Mouse (Mus musculus) thymus, adult 2 months (tissue): ENCODE measurements around the gene Coq10a. TPM values are rescaled to one million over a fixed set of nuclear protein-coding genes. Genes with fewer than 3 reads are reported as not detected.
A peak's percentile ranks its signal among the peaks of the same experiment; 100 is the strongest.

Experiments used
- DNase-seq: peaks from one replicate; pipeline ENCODE4 v3.0.0; 2021
- H3K27ac ChIP-seq: fragments of 200-500 bp; 2 replicates; pipeline ENCODE4 v1.5.1; 2012; ENCODE audit warnings: low read length, control low read depth; ENCODE audit not compliant: control insufficient read depth, insufficient read depth
- H3K27me3 ChIP-seq: fragments of 200-500 bp; 2 replicates; pipeline ENCODE4 v1.6.1; 2012; ENCODE audit warnings: mild to moderate bottlenecking, low read length, moderate library complexity, mixed read lengths; ENCODE audit not compliant: control insufficient read depth, insufficient read depth
- H3K36me3 ChIP-seq: fragments of 200-500 bp; 2 replicates; pipeline ENCODE4 v1.6.1; 2012; ENCODE audit warnings: mild to moderate bottlenecking, low read length, moderate library complexity; ENCODE audit not compliant: control insufficient read depth, insufficient read depth
- H3K4me1 ChIP-seq: fragments of 200-500 bp; replicated peaks from 2 replicates; pipeline ENCODE4 v1.6.1; 2012; ENCODE audit warnings: low read length; ENCODE audit not compliant: control insufficient read depth, insufficient read depth
- H3K4me3 ChIP-seq: fragments of 200-500 bp; 2 replicates; pipeline ENCODE4 v1.5.1; 2012; ENCODE audit warnings: mild to moderate bottlenecking, low read length, control low read depth, moderate library complexity; ENCODE audit not compliant: control insufficient read depth, insufficient read depth
- CTCF ChIP-seq: fragments of 200-500 bp; IDR thresholded peaks from 2 replicates; pipeline ENCODE4 v1.5.1; 2012; ENCODE audit warnings: mild to moderate bottlenecking, control low read depth, low read length, moderate library complexity, borderline replicate concordance; ENCODE audit not compliant: control insufficient read depth, poor library complexity, insufficient read depth; ENCODE audit errors: extremely low read depth
- POLR2A ChIP-seq: fragments of 200-500 bp; IDR thresholded peaks from 2 replicates; pipeline ENCODE4 v1.6.1; 2012; ENCODE audit warnings: mild to moderate bottlenecking, low read length, control low read depth, moderate library complexity; ENCODE audit not compliant: control insufficient read depth, poor library complexity, insufficient read depth; ENCODE audit errors: extremely low read depth
- WGBS: fragments of 180-500 bp; shearing (Covaris S2); methylation state at CpG from one replicate; pipeline ENCODE4 v1.1.7; 2018; 5-methylcytosine and 5-hydroxymethylcytosine counted together
- polyA plus RNA-seq: library from polyadenylated mRNA; depleted of rRNA; stranded (reverse); fragments of >200 nt; gene quantifications from 2 replicates; pipeline ENCODE4 v1.2.3, GENCODE M21; 2012

Gene Coq10a
- polyA plus RNA-seq, 1 experiment, result 71.7 TPM

GRCm38 (mm10) chr10:128410560-128410845, 41.7 kb upstream of the Coq10a start:
- DNase-seq, result peak; percentile 16
- no peaks in the 10 kb centered on the region for H3K27me3 ChIP-seq
- no peaks in the 10 kb centered on the region for H3K36me3 ChIP-seq
- H3K27ac ChIP-seq, result peak overlapping the region; percentile 94
- H3K4me1 ChIP-seq, result peaks cover 25% of the 10 kb centered on the region
- TF ChIP-seq POLR2A, result no peak
- TF ChIP-seq CTCF, result no peak
- H3K4me3 ChIP-seq, result peak overlapping the region; percentile 35
- 11% methylated on average over 4 of the region's 4 CpGs for WGBS

- Histone ChIP-seq H3K27ac (peak overlapping the region; percentile 94), H3K4me3 (peak overlapping the region; percentile 68), H3K4me1 (peaks cover 25% of the 10 kb centered on the region), H3K36me3 (no peaks in the 10 kb centered on the region), H3K27me3 (no peaks in the 10 kb centered on the region)
- TF ChIP-seq POLR2A, result peak; percentile 63; the same call in 1 of the 2 replicates
- peak; percentile 91 for TF ChIP-seq CTCF
- DNase-seq, result peak; percentile 96
- 7% methylated on average over 36 of the region's 36 CpGs for WGBS
Observed at GRCm38 (mm10) chr10:128409692-128410559, 41.1 kb upstream of the Coq10a start.

- H3K27me3 ChIP-seq, result no peaks in the 10 kb centered on the region
- TF ChIP-seq CTCF (no peak), POLR2A (no peak)
- peak overlapping the region; percentile 68 for H3K4me3 ChIP-seq
- H3K27ac ChIP-seq, result peak overlapping the region; percentile 3; the same call in 1 of the 2 replicates
- DNase-seq, result peak; percentile 37
- 24% methylated on average over 35 of the region's 35 CpGs for WGBS
- peaks cover 25% of the 10 kb centered on the region for H3K4me1 ChIP-seq
- no peaks in the 10 kb centered on the region for H3K36me3 ChIP-seq
Observed at GRCm38 (mm10) chr10:128408591-128409535, 40.1 kb upstream of the Coq10a start.

GRCm38 (mm10) chr10:128403931-128404330, 35.1 kb upstream of the Coq10a start:
- Histone ChIP-seq H3K36me3 (no peaks in the 10 kb centered on the region), H3K27me3 (no peaks in the 10 kb centered on the region), H3K4me3 (no peak overlapping the region), H3K4me1 (peaks cover 9% of the 10 kb centered on the region), H3K27ac (no peak overlapping the region)
- no peak for TF ChIP-seq POLR2A
- TF ChIP-seq CTCF, result no peak
- 94% methylated on average over 7 of the region's 7 CpGs for WGBS
- DNase-seq, result no peak

- no peak for DNase-seq
- H3K36me3 ChIP-seq, result no peaks in the 10 kb centered on the region
- 84% methylated on average over 9 of the region's 9 CpGs for WGBS
- no peak overlapping the region for H3K4me3 ChIP-seq
- TF ChIP-seq CTCF (no peak), POLR2A (no peak)
- H3K27me3 ChIP-seq, result no peaks in the 10 kb centered on the region
- 0 out of 2 replicates have a peak, but pooled peaks cover 4% of the 10 kb centered on the region for H3K4me1 ChIP-seq
- H3K27ac ChIP-seq, result peak overlapping the region; percentile 12; the same call in 1 of the 2 replicates
Observed at GRCm38 (mm10) chr10:128401638-128402037, 32.8 kb upstream of the Coq10a start.

- no peak for DNase-seq
- Histone ChIP-seq H3K36me3 (no peaks in the 10 kb centered on the region), H3K4me3 (no peak within 1 kb of the TSS), H3K27ac (peak within 1 kb of the TSS; percentile 12; the same call in 1 of the 2 replicates), H3K4me1 (0 out of 2 replicates have a peak, but pooled peaks cover 4% of the 10 kb centered on the region), H3K27me3 (no peaks in the 10 kb centered on the region)
- WGBS, result 65% methylated on average over 2 of the region's 2 CpGs
- TF ChIP-seq POLR2A, result no peak
- TF ChIP-seq CTCF, result no peak
Observed at GRCm38 (mm10) chr10:128401056-128401455, 32.3 kb upstream of the Coq10a start, which contains the start of gene Slc39a5. Gene Slc39a5 (minus strand): TSS chr10:128401229.

- Histone ChIP-seq H3K27me3 (no peaks in the 10 kb centered on the region), H3K4me3 (no peak overlapping the region), H3K4me1 (0 out of 2 replicates have a peak, but pooled peaks cover 4% of the 10 kb centered on the region), H3K27ac (no peak overlapping the region), H3K36me3 (no peaks in the 10 kb centered on the region)
- TF ChIP-seq CTCF (no peak), POLR2A (no peak)
- DNase-seq, result no peak
- 78% methylated on average over 5 of the region's 5 CpGs for WGBS
Observed at GRCm38 (mm10) chr10:128400338-128400737, 31.5 kb upstream of the Coq10a start.
